Mouse (Mus musculus) CH12.LX (cell line): ENCODE data around the gene Syn3. TPM values are rescaled to one million over a fixed set of nuclear protein-coding genes. Genes with fewer than 3 reads are reported as not detected.

Source experiments
- DNase-seq: peaks from one replicate; pipeline ENCODE4 v3.0.0-alpha.2; 2013; ENCODE audit errors: extremely low read depth
- H3K27ac ChIP-seq: 2 replicates; pipeline ENCODE4 v1.5.1; 2012; ENCODE audit warnings: low read depth, mild to moderate bottlenecking, control low read depth, moderate library complexity; ENCODE audit not compliant: insufficient read depth
- H3K27me3 ChIP-seq: replicated peaks from 2 replicates; pipeline ENCODE3; 2012; ENCODE audit warnings: inconsistent platforms
- H3K36me3 ChIP-seq, 2 experiments: replicated peaks in 1 of 2; 2 replicates each; pipeline versions ENCODE3 to v1.6.1; 2012; ENCODE audit warnings: inconsistent platforms in 1 of 2, low read length in 1 of 2, mild to moderate bottlenecking in 1 of 2, mixed read lengths in 1 of 2, moderate library complexity in 1 of 2; ENCODE audit not compliant: control insufficient read depth in 1 of 2, insufficient read depth in 1 of 2
- H3K4me1 ChIP-seq, 2 experiments: 2 replicates each; pipeline ENCODE4 v1.6.1; 2012; ENCODE audit warnings: inconsistent platforms in 1 of 2, moderate library complexity in 1 of 2; ENCODE audit not compliant: insufficient read depth in 2 of 2, control insufficient read depth in 1 of 2
- H3K4me2 ChIP-seq: 2 replicates; pipeline ENCODE4 v1.6.1; 2012; ENCODE audit warnings: low read depth, mild to moderate bottlenecking, control low read depth; ENCODE audit not compliant: poor library complexity, insufficient read depth, severe bottlenecking
- H3K4me3 ChIP-seq, 3 experiments: fragments of 150-350 bp in 1 of 3; sonication (generic) in 1 of 3; replicated peaks in 1 of 3; 2 replicates each; pipeline versions ENCODE3 to v1.5.1; 2011 to 2012; ENCODE audit warnings: low read depth in 2 of 3, low read length in 2 of 3, mild to moderate bottlenecking in 2 of 3, moderate library complexity in 2 of 3, control low read depth in 1 of 3, improper control_type of control experiment in 1 of 3, inconsistent platforms in 1 of 3, mixed read lengths in 1 of 3; ENCODE audit not compliant: poor library complexity in 1 of 3
- H3K79me2 ChIP-seq: replicated peaks from 2 replicates; pipeline ENCODE4 v1.6.1; 2012; ENCODE audit warnings: mild to moderate bottlenecking, moderate library complexity; ENCODE audit not compliant: control insufficient read depth, poor library complexity, insufficient read depth, severe bottlenecking; ENCODE audit errors: extremely low read depth
- H3K9ac ChIP-seq: 2 replicates; pipeline ENCODE4 v1.6.1; 2012; ENCODE audit warnings: low read depth, mild to moderate bottlenecking, control low read depth, moderate library complexity; ENCODE audit not compliant: insufficient read depth
- H3K9me3 ChIP-seq: replicated peaks from 2 replicates; pipeline ENCODE3; 2012; ENCODE audit warnings: low read length, inconsistent platforms, mixed read lengths
- BHLHE40 ChIP-seq: IDR thresholded peaks from 2 replicates; pipeline ENCODE4 v1.6.1; 2011; ENCODE audit warnings: mild to moderate bottlenecking, low read depth, low read length, improper control_type of control experiment
- CHD2 ChIP-seq: IDR thresholded peaks from 2 replicates; pipeline ENCODE4 v1.6.1; 2011; ENCODE audit warnings: low read length, improper control_type of control experiment
- ETS1 ChIP-seq: conservative IDR thresholded peaks from 2 replicates; pipeline ENCODE4 v1.6.1; 2012; ENCODE audit warnings: low read depth, mild to moderate bottlenecking, inconsistent platforms, low read length, improper control_type of control experiment, moderate library complexity
- GABPA ChIP-seq: IDR thresholded peaks from 2 replicates; pipeline ENCODE4 v1.6.1; 2012; ENCODE audit warnings: low read depth, low read length, improper control_type of control experiment, inconsistent platforms; ENCODE audit not compliant: insufficient replicate concordance
- HCFC1 ChIP-seq: IDR thresholded peaks from 2 replicates; pipeline ENCODE4 v1.6.1; 2012; ENCODE audit warnings: low read depth, mild to moderate bottlenecking, inconsistent platforms, low read length, improper control_type of control experiment
- JUN ChIP-seq: IDR thresholded peaks from 2 replicates; pipeline ENCODE4 v1.6.1; 2011; ENCODE audit warnings: low read depth, mild to moderate bottlenecking, low read length, improper control_type of control experiment, moderate library complexity; ENCODE audit not compliant: insufficient read depth
- MEF2A ChIP-seq: IDR thresholded peaks from 2 replicates; pipeline ENCODE4 v1.6.1; 2014; ENCODE audit warnings: low read depth, mild to moderate bottlenecking, inconsistent platforms, low read length, improper control_type of control experiment, borderline replicate concordance
- MXI1 ChIP-seq: IDR thresholded peaks from 2 replicates; pipeline ENCODE4 v1.6.1; 2011; ENCODE audit warnings: mild to moderate bottlenecking, low read depth, low read length, improper control_type of control experiment
- RCOR1 ChIP-seq: conservative IDR thresholded peaks from 2 replicates; pipeline ENCODE4 v1.6.1; 2012; ENCODE audit warnings: low read depth, mild to moderate bottlenecking, inconsistent platforms, low read length, improper control_type of control experiment
- SMC3 ChIP-seq: IDR thresholded peaks from 2 replicates; pipeline ENCODE4 v1.6.1; 2011; ENCODE audit warnings: low read depth, low read length, improper control_type of control experiment
- UBTF ChIP-seq: IDR thresholded peaks from 2 replicates; pipeline ENCODE4 v1.6.1; 2012; ENCODE audit warnings: low read depth, mild to moderate bottlenecking, inconsistent platforms, low read length, improper control_type of control experiment, moderate library complexity
- ZC3H11A ChIP-seq: IDR thresholded peaks from 2 replicates; pipeline ENCODE4 v1.6.1; 2012; ENCODE audit warnings: low read depth, mild to moderate bottlenecking, inconsistent platforms, low read length, improper control_type of control experiment
- ZMIZ1 ChIP-seq: IDR thresholded peaks from 2 replicates; pipeline ENCODE4 v1.6.1; 2012; ENCODE audit warnings: low read depth, mild to moderate bottlenecking, inconsistent platforms, low read length, improper control_type of control experiment
- dilution Hi-C: fragments of 300-500 bp; cut with MboI; formaldehyde crosslinking; loops from 2 replicates; pipeline ENCODE4 v1.14.3; 2020; ENCODE audit warnings: low sequenced_read_pairs; ENCODE audit not compliant: extremely low pct_unique_long_range_greater_than_20kb, extremely low pct_ligation_motif_present
- in situ Hi-C: fragments of 300-500 bp; cut with MboI; formaldehyde crosslinking; loops from 3 replicates; pipeline ENCODE4 v1.14.3; 2019; ENCODE audit warnings: low sequenced_read_pairs, low pct_ligation_motif_present, low pct_unique_long_range_greater_than_20kb, mixed read lengths
- polyA plus RNA-seq: library from polyadenylated mRNA; unstranded; fragments of >175 nt; gene quantifications from 2 replicates; pipeline ENCODE4 v1.2.1, GENCODE M21; 2012; ENCODE audit warnings: low read depth; ENCODE audit not compliant: insufficient read length
- total RNA-seq, 2 experiments: library from RNA; depleted of rRNA; stranded (reverse); fragments of 300-350 nt in 1 of 2; fragments of >200 nt in 1 of 2; gene quantifications; 2 replicates each; pipeline ENCODE4 v1.2.3; 2012 to 2014

Syn3 gene
- total and polyA plus RNA-seq, 3 experiments, result 2.8 to 8.9 (median 5.6) TPM

DNA sequence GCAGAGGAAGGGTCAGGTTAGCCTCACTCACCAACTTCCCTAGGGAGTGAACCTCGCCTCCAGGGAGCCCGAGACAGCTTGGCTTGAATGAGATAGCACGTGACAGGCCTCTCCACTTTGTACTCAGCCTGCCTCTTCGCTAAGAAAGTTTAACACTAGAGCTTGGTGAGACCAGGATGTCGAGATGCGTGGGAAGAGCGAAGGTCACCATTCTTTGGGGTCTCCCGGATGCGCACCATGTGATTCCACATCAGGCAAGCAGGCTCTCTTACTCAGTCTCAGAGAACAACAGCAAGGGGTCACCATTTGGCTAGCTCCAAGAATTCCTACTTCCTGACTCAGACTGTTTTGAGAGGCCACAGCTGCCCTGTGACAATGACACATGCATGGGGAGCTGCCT is 234.1 kb downstream of the Syn3 start:
- Histone ChIP-seq H3K79me2 (no peaks in the 10 kb centered on the region), H3K9ac (no peak overlapping the region), H3K4me1 (no peaks in the 10 kb centered on the region), H3K4me3 (no peak overlapping the region), H3K9me3 (no peaks in the 10 kb centered on the region), H3K27ac (no peak overlapping the region), H3K27me3 (no peaks in the 10 kb centered on the region), H3K36me3 (no peaks in the 10 kb centered on the region), H3K4me2 (no peak overlapping the region)
- in situ Hi-C loops, result no loop called here
- TF ChIP-seq BHLHE40, result no peak
- TF ChIP-seq ETS1, result no peak
- no peak for TF ChIP-seq MXI1
- no peak for TF ChIP-seq ZC3H11A
- TF ChIP-seq MEF2A, result no peak
- no peak for TF ChIP-seq RCOR1
- no peak for TF ChIP-seq HCFC1
- TF ChIP-seq JUN, result no peak
- TF ChIP-seq SMC3, result no peak
- TF ChIP-seq UBTF, result no peak
- DNase-seq, result no peak
- dilution Hi-C loops, result no loop called here

DNA sequence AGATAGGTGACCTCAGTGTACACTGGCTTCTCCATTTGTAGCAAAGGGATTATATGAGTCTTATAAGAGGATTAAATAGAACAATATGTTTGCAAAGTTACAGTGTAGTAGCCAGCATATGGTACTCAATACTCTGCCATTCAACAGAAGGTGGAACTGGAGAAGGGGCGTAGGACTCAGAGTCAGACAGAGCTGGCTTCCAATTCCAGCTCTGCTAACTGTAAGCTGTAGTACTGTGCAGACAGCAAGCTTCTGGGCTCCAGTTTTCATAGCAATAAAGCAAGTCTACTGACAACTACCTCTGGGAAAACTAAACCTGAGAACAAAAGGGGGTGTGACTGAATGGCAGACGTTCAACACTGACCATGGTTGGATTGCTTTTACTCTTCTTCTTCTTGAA is 237.0 kb downstream of the Syn3 start:
- no peaks in the 10 kb centered on the region for H3K4me1 ChIP-seq
- no peaks in the 10 kb centered on the region for H3K27me3 ChIP-seq
- H3K79me2 ChIP-seq, result no peaks in the 10 kb centered on the region
- no peak overlapping the region for H3K9ac ChIP-seq
- dilution Hi-C loops, result no loop called here
- no peaks in the 10 kb centered on the region for H3K9me3 ChIP-seq
- no peaks in the 10 kb centered on the region for H3K36me3 ChIP-seq
- no peak overlapping the region for H3K27ac ChIP-seq
- no peak overlapping the region for H3K4me3 ChIP-seq
- H3K4me2 ChIP-seq, result no peak overlapping the region
- no peak for TF ChIP-seq ZMIZ1
- TF ChIP-seq, all 38 proteins: peak for 0
- in situ Hi-C loops, result no loop called here
- no peak for DNase-seq

GRCm38 (mm10) chr10:86258992-86259391 is 239.7 kb downstream of the Syn3 start:
- Histone ChIP-seq H3K4me1 (no peaks in the 10 kb centered on the region), H3K4me3 (no peak overlapping the region), H3K9ac (no peak overlapping the region), H3K27me3 (no peaks in the 10 kb centered on the region), H3K9me3 (no peaks in the 10 kb centered on the region), H3K36me3 (no peaks in the 10 kb centered on the region), H3K79me2 (no peaks in the 10 kb centered on the region), H3K27ac (no peak overlapping the region), H3K4me2 (no peak overlapping the region)
- no peak for DNase-seq
- dilution Hi-C loops (no loop called here), in situ Hi-C loops (no loop called here)
- TF ChIP-seq CHD2, result no peak
- TF ChIP-seq GABPA, result no peak
